In genomic region chr9:52472859-52473258, GRCm38 (mm10) we compare ENCODE assay signal across 14 mouse cellular contexts.
DNase-seq lines count a peak whose midpoint lies in the region; ATAC-seq lines count a peak whose summit lies in the region.
"Had no signal": no experiment of that assay in that cellular context is flagged by ENCODE, and none has a peak within 500 bp of the region (broad histone marks: within the 10 kb centered on the region; RNA-seq: fewer than 3 reads in every experiment).

No protein-coding gene starts in this region.

- no peak overlapping the region for H3K4me2 ChIP-seq in hindbrain, embryonic 15.5 days
- H3K4me2 ChIP-seq in hindbrain, embryonic 11.5 days (replicated peaks; ENCODE audit: low read depth, low read length): no peak overlapping the region
- H3K4me2 ChIP-seq: forebrain, embryonic 13.5 days; heart, embryonic 12.5 days; liver, embryonic 15.5 days; neural tube, embryonic 12.5 days had no signal

- peak overlapping the region; percentile 49; the same call in 1 of the 2 replicates for H3K27ac ChIP-seq in hindbrain, embryonic 15.5 days (replicated peaks)
- H3K27ac ChIP-seq in hindbrain, embryonic 11.5 days (ENCODE audit: low read depth, low read length): no peak overlapping the region
- H3K27ac ChIP-seq: forebrain, embryonic 13.5 days; liver, embryonic 15.5 days; neural tube, embryonic 12.5 days had no signal

- intact Hi-C loops in heart, postnatal 14 days (cut with DNase I): no loop called here

- no peaks in the 10 kb centered on the region for H3K27me3 ChIP-seq in hindbrain, embryonic 15.5 days
- no peaks in the 10 kb centered on the region for H3K27me3 ChIP-seq in hindbrain, embryonic 11.5 days (ENCODE audit: control insufficient read depth, insufficient read depth, low read length)
- H3K27me3 ChIP-seq: forebrain, embryonic 13.5 days; heart, embryonic 12.5 days; liver, embryonic 15.5 days; neural tube, embryonic 12.5 days had no signal

- no peak overlapping the region for H3K9ac ChIP-seq in hindbrain, embryonic 15.5 days
- no peak overlapping the region for H3K9ac ChIP-seq in hindbrain, embryonic 11.5 days (ENCODE audit: low read depth, low read length)
- H3K9ac ChIP-seq: forebrain, embryonic 13.5 days; heart, embryonic 12.5 days; liver, embryonic 15.5 days; neural tube, embryonic 12.5 days had no signal

- no peak for DNase-seq in hindbrain, embryonic 11.5 days (ENCODE audit: low spot score)
- DNase-seq in 416B (ENCODE audit: low read depth): peak; percentile 19
- DNase-seq in adrenal gland, postnatal 14 days: peak; percentile 30
- peak; percentile 37 to 51 for DNase-seq in layer of hippocampus, adult 8-10 months (ENCODE audit: low spot score in 2 of 2)
- no peak for DNase-seq in heart, postnatal 14 days
- no peak for DNase-seq in spleen, postnatal 14 days (ENCODE audit: low spot score in 2 of 2)
- DNase-seq in lung, postnatal 14 days: no peak
- DNase-seq: thymus, adult 2 months had no signal

- H3K36me3 ChIP-seq in hindbrain, embryonic 15.5 days: no peaks in the 10 kb centered on the region
- H3K36me3 ChIP-seq in hindbrain, embryonic 11.5 days (ENCODE audit: control insufficient read depth, insufficient read depth, low read length): no peaks in the 10 kb centered on the region
- H3K36me3 ChIP-seq: heart, embryonic 12.5 days; liver, embryonic 15.5 days; neural tube, embryonic 12.5 days had no signal

- no peak overlapping the region for H3K4me3 ChIP-seq in hindbrain, embryonic 15.5 days
- H3K4me3 ChIP-seq in hindbrain, embryonic 11.5 days (ENCODE audit: low read depth, low read length): no peak overlapping the region
- H3K4me3 ChIP-seq: forebrain, embryonic 13.5 days; heart, embryonic 12.5 days; liver, embryonic 15.5 days; neural tube, embryonic 12.5 days had no signal

- H3K9me3 ChIP-seq in hindbrain, embryonic 15.5 days: no peaks in the 10 kb centered on the region
- no peaks in the 10 kb centered on the region for H3K9me3 ChIP-seq in hindbrain, embryonic 11.5 days (ENCODE audit: control insufficient read depth, low read length)
- H3K9me3 ChIP-seq: forebrain, embryonic 13.5 days; heart, embryonic 12.5 days; liver, embryonic 15.5 days; neural tube, embryonic 12.5 days had no signal

- peaks cover 4% of the 10 kb centered on the region; the same call in 1 of the 2 replicates for H3K4me1 ChIP-seq in hindbrain, embryonic 15.5 days (replicated peaks)
- no peaks in the 10 kb centered on the region for H3K4me1 ChIP-seq in hindbrain, embryonic 11.5 days (replicated peaks; ENCODE audit: control insufficient read depth, insufficient read depth, low read length)
- H3K4me1 ChIP-seq: forebrain, embryonic 13.5 days; heart, embryonic 12.5 days; liver, embryonic 15.5 days; neural tube, embryonic 12.5 days had no signal

- WGBS in hindbrain, embryonic 15.5 days: 64% methylated on average over 8 of the region's 8 CpGs
- WGBS in hindbrain, embryonic 11.5 days: 88% methylated on average over 8 of the region's 8 CpGs

- peak; percentile 71; the same call in 1 of the 2 replicates for ATAC-seq in hindbrain, embryonic 15.5 days (ENCODE audit: low FRiP score, low read depth)
- no peak for ATAC-seq in hindbrain, embryonic 11.5 days (ENCODE audit: low FRiP score)
- ATAC-seq: forebrain, embryonic 13.5 days; intestine, postnatal 0 days had no signal

Comparison
In these comparisons a context has a peak if more than half of its experiments do, and no peak if none do; other contexts are left out.
1. DNase-seq: peak in 416B (single experiment), adrenal gland, postnatal 14 days (single experiment) and layer of hippocampus, adult 8-10 months (2 of 2); none in hindbrain, embryonic 11.5 days (single experiment), heart, postnatal 14 days (0 of 2), spleen, postnatal 14 days (0 of 2) and lung, postnatal 14 days (single experiment).